Mouse (Mus musculus) natural killer cell, adult 2 months (primary cell): ENCODE data around the gene Mgat5b.
A peak's percentile ranks its signal among the peaks of the same experiment; 100 is the strongest.

Source experiments
- DNase-seq, 2 experiments: peaks; one replicate each; pipeline ENCODE4 v3.0.0; 2022; ENCODE audit warnings: low spot score in 2 of 2

Gene Mgat5b

GRCm38 (mm10) chr11:116919186-116920020, 740 bp downstream of the Mgat5b start:
- no peak for DNase-seq

GRCm38 (mm10) chr11:116920746-116921145, 2.1 kb downstream of the Mgat5b start:
- no peak for DNase-seq

- no peak for DNase-seq
Observed at GRCm38 (mm10) chr11:116922058-116922457, 3.4 kb downstream of the Mgat5b start.

- DNase-seq, result no peak
Observed at GRCm38 (mm10) chr11:116928031-116928430, 9.4 kb downstream of the Mgat5b start.

DNA sequence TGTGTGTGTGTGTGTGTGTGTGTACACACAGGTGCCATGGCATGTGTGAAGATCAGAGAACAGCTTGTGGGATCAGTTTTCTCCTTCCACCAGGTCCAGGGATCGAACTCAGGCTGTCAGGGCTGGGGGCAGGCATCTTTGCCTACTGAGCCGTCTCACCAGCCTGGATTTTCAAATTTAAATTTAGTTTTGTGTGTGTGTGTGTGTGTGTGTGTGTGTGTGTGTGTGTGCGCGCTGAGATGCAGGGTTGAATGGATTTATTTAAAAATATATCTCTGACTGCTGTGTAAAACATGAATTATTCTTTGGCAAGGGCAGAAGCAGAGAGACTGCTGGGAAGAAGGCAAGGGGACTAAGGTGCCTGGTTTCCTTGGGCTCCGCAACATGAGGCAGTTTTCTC, 16.2 kb downstream of the Mgat5b start:
- DNase-seq, result no peak

- DNase-seq, result no peak
Observed at GRCm38 (mm10) chr11:116935354-116935753, 16.7 kb downstream of the Mgat5b start.

DNA sequence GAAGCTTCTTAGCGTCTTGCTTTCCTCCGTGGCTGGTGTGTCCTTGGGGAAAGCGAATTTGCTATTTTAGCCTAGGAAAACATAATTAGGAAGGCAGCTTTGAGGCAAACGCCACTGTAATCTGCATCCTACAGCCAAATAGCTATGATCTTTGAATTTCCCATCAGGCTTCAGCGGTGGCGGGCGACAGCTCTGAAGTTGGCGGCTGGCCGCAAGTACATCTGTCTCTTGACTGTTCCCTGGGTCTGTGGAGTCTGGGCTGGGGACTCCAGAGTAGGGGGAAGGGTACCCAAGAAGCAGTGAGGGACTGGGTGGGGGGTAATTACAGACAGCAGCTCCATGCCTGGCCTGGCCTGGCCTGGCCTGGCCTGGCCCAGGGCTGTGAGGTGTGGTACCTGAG, 17.3 kb downstream of the Mgat5b start:
- no peak for DNase-seq

- DNase-seq, result no peak
Observed at GRCm38 (mm10) chr11:116937141-116937540, 18.5 kb downstream of the Mgat5b start.

DNA sequence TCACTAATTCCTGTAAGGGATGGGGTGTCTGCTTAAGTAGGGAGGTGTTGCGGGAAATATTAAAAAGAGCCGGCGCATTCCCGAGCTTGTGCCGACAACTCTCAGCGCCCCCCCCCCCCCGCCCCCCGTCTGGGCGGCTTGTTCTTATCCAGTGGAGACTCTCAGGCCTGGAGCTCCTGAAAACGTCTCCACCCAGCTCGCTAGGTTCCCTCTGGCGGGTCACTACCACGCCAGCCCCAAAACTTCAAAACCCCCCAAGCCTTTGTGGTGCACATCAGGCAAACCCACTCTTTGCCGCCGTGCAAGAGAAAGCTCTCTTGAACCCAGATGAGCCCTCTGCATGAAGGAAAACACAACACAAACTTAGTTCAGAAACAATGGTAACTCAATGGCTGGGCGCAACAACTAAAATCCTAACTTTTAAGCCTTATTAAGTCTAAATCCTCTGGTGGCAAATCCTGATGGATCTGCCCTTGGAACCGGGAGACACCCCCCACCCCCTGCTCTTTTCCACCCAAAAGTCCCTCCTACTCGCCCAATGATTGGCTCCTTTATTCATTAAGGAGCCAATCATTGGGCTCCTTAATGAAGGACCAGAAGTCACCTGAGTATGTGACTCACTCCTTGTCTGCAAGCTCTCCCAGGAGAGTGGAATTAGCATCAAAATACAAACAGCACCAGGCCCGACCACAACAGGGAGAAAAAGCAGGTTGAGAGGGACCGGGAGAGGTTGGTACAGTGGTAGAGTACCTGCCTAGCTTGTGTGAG, 21.6 kb downstream of the Mgat5b start:
- no peak for DNase-seq

GRCm38 (mm10) chr11:116944346-116944745, 25.7 kb downstream of the Mgat5b start:
- no peak for DNase-seq

DNA sequence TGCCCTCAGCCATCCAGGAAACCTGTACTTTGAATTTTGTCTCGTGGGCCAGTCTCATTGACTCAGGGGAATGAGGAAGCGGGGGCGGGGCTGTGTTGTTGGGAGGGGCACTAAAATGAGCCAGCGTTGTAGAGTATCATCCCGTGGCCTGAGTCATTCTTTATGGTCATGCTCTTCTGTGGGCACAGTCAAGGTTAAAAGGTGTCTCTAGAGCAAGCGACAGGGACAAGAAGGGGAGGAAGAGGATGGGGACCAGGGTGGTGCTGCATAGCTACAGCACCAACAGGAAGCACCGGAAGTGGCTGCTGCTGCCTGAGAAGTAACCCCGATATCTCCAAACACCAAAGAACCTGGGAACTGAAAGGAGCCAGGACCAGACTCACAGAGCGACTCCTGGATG, 31.2 kb downstream of the Mgat5b start:
- peak in 1 of 2 experiments; percentile 9 for DNase-seq

- DNase-seq, result no peak
Observed at GRCm38 (mm10) chr11:116951429-116951828, 32.8 kb downstream of the Mgat5b start.

DNA sequence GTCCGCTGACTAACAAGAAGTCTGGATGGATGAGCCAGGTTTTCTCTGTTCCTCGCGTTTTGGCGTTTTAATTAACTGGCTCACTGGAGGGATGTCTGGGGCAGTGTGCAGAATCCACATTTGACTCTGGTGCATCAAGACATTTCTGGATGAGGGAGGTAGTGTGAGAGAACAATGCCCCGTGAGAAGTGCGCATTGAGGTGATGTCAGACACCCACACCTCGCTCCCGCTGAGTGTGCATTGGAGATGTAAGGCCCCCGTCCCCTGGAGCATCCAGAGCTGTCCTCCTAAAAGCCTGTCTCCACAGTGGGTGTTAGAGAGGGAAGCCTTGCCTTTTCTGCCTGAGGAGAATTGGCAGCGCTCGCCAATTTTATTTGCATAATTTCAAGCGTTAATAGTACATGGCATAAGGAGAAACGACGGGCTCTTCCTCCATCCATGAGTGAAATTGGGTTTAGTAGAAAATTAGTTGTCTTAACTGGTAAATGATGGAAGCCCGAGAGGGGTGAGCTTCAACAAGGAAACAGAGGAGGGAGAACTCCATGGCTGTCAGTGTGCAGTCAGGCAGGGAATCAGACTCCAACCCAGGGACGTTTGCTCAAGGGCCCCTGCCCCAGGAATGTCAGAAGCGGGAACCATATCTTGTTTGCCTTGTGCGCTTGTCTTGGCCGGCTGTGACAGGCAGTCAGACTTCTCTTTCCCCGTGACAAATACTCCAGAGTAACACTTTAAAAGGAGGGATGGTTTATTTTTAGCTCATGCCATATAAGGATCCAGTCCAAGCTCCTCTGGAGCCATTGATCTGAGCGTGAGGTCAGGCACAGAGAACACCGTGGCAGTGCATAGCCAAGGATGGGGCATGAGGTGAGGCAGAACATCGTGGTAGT, 35.8 kb downstream of the Mgat5b start:
- no peak for DNase-seq

- no peak for DNase-seq
Observed at GRCm38 (mm10) chr11:116958601-116959000, 39.9 kb downstream of the Mgat5b start.

DNA sequence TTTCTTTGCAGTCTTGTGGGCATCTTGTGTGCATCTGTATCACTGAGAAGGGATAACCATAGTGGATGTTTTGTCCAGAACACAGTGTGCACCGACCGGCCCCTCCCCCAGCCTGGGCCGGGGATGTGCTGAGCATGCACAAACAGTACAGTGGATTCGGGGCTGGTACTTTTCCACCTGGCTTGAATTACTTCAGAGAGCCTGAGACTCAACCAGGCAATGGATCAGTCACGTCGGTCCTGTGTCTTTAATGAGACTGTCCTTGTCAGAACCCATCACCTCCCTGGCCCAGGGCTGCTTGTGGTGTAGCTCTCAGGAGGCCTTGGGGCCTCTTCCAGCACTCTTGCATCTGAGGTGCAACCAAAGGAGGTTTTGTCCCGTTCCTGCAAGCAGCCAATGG, 46.4 kb downstream of the Mgat5b start:
- no peak for DNase-seq

GRCm38 (mm10) chr11:116965961-116966360, 47.3 kb downstream of the Mgat5b start:
- no peak for DNase-seq

DNA sequence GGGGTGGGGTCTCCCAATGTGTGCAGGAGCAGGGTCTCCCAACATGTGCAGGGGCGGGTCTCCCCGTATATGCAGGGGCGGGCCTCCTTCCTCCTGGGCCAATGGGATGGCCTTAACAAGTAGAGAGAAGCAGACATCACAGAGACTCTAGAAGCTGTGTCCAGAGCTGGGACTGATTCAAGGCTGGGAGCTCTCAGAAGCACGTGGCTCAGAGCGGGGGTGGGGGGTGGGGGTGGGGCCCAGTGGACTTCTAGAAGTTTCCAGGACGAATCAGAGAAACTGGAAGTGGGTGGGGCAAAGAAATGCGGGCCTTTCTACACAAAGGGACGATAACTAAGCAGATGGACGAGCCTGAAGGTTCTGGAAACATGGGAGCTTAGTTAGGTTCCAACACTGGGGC, 49.9 kb downstream of the Mgat5b start:
- DNase-seq, result no peak

- DNase-seq, result no peak
Observed at GRCm38 (mm10) chr11:116969498-116969897, 50.8 kb downstream of the Mgat5b start.

DNA sequence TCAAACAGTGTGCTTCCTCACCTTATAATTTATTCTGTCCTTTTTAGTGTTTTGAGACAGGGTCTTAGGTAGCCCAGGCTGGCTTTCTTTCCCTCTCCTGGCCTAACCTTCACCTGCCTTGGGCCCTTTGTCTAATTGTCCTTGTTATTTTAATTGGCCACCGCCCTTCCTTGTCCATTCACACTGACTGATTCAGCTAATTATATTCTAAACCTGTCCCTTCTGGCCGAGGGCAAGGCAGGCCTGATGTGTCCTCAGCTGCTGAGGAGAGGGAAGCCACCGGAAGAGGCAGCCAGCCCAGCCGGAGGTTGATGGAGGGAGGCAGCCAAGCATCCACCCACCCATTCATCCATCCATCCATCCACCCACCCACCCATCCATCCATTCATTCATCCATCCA, 52.2 kb downstream of the Mgat5b start:
- no peak for DNase-seq

DNA sequence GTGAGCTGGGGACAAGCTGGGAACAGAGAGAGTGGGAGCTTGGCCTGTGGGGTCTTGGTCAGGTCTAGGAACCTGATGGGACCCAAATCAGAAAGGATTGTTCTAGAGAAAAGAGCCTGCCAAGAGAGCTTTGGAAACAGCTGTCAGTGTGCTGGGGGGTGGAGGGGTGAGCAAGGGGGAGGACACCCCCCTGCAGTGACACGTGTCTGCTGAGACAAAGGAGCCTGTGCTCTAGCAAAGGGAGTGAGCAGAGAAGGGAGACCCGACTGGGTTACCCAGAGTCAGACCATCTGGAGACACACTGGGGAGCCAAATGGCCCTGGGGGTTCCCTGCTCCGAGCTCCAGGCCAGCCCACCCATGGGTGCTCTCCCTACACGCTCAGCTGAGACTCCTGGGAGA, 54.2 kb downstream of the Mgat5b start:
- DNase-seq, result no peak

DNA sequence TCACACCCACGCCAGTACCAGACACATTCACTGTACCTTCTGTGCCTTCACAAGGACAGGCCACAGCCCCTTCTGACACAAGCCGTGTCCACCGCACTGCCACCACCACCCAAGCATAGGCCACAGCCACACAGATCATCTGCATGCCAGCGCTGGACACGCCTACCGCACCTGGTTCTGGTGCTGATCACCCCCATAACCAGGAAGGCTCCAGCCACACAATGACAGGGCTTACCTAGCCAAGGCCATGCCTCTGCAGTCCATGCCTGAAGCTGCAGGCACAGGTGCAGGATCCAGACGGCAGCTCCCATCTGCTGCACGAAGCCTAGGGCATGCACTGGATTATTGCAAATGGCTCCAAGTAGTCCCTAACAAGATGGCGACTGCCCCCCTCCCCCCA, 54.8 kb downstream of the Mgat5b start:
- no peak for DNase-seq

GRCm38 (mm10) chr11:116974341-116974740, 55.7 kb downstream of the Mgat5b start:
- no peak for DNase-seq
